Mouse (Mus musculus) liver, adult 2 months (tissue): ENCODE data around the gene Focad.

Source experiments
- CTCF ChIP-seq: fragments of 200-500 bp; IDR thresholded peaks from 2 replicates; pipeline ENCODE4 v1.5.1; 2011; ENCODE audit warnings: low read depth, low read length, control low read depth
- POLR2A ChIP-seq: fragments of 200-500 bp; IDR thresholded peaks from 2 replicates; pipeline ENCODE4 v1.6.1; 2011; ENCODE audit warnings: low read length, control low read depth; ENCODE audit not compliant: insufficient read depth; ENCODE audit errors: extremely low read depth

GRCm38 (mm10) chr4:88046280-88046679 lies 48.1 kb upstream of the Focad start:
- TF ChIP-seq CTCF (no peak), POLR2A (no peak)
